Mouse (Mus musculus): ENCODE data around the gene Ugt2a2.
A peak's percentile ranks its signal among the peaks of the same experiment; 100 is the strongest.
"Not testable (repeated sequence)": the region's sequence is repeated elsewhere in the genome, so short reads cannot be mapped to it uniquely, and the experiment has no call there.

Ugt2a2 gene

DNA sequence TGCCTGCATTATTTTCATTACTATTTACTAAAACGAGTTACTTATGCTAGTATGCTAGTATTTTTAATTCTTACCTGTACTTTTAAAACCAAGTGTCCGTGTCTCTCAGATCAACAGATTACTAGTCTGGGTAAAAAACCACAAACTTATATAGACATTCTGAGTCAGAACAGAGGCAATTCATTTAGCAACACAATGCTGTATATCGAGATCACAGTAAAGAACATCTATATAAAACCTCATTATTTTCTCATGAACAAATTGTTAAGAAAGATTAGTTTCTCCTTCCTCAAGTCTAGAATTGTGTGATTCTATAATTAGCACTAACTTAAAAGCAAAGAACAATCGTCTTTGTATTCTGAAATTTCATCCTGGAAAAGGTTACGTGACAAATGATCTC, at the start of gene Ugt2a2:
Gene Ugt2a2 (minus strand): TSS at position 101 of the 400 bp plus-strand sequence.
- no peak for TF ChIP-seq GATA4 (IDR thresholded peaks at IDR 0.05; ENCODE audit: insufficient replicate concordance, low read length)

DNA sequence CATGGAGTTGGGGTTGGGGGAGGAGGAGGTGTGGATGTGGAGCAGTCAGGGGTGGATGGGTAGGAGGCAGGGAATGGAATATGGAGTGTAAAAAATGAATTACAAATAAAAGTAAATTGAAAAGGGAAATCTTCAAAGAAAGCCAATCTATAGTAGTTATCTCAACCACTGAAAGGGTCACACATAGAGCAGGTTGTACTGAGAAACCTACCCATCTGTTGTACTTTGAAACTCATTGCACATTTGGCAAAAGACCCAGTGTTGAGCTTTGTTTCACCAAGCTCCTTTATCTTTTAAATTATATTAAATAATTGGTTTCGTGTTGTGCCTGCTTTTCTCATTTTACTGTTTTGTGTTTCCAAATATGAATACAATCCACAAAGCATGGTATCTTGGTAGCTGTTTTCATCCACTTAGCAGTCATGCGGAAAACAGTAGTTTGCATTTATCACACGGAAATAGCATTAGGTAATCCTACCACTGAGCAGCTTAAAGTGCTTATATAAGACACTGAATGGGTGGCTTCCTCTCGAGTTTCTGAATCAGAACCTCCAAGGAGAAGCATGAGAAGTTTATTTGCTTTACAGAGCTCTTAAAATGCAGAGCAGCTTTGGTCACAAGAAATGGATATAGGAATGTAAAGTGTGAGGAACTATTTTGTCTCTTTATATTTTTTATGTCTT, 23.9 kb upstream of the Ugt2a2 start:
- no peak for TF ChIP-seq GATA4 (IDR thresholded peaks at IDR 0.05; ENCODE audit: insufficient replicate concordance, low read length)

DNA sequence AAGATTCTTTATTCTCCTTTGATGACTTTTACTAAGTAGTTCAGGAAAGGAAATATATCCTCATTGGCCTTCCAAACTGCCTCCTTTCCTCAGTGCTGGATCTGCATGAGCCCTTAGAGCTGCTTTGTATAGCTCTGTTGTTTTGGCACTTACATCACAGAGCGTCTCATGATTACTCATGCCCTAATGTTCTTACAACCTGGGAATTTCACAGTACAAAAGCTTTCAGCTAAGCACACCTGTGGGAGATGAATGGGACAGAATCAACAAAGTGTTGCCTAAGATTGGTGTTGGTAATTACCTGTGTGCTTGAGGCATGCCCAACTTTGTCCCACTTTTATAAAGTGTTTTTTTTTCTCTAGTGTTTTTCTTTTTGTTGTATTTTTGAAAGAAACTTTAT, 20.6 kb upstream of the Ugt2a2 start:
- TF ChIP-seq GATA4 (IDR thresholded peaks at IDR 0.05; ENCODE audit: insufficient replicate concordance, low read length), result no peak

DNA sequence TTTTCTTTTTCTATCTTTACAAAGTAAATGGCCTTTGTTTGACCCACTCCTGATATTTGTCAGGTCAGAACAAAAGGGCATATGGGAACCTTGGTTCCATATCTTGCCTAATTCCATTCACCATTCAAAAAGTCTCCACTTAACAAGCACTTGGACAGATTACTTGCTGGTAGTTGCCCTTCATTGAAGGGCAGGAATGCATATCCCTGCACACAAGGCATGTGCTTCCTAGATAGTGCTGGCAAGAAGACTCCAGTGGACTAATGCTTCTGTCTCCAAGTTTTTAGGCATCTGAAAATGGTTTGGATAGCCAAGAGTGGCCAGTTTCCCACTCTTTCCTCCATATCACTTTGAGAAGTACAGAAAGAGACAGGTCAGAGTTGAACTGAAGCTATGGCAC, 17.3 kb upstream of the Ugt2a2 start:
- TF ChIP-seq GATA4 (IDR thresholded peaks at IDR 0.05; ENCODE audit: insufficient replicate concordance, low read length), result no peak

DNA sequence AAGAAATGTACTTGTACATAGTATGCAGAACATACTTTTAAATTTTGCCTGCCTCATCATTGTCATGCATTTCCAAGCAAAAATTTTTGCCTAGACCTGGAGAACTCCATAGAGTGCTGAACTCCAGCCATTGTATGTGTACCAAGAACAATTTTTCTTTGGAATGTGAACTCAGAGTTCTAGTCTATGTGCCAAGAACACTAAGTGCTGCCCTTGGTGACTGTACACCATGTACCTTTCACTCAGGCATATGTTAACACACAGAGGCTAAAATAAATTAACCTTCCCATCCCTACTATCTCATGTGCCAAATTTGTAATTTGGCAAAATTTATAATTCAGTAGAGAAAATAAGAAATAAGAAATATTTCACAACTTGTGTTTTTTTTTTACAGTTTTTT, 16.9 kb upstream of the Ugt2a2 start:
- no peak for TF ChIP-seq GATA4 (IDR thresholded peaks at IDR 0.05; ENCODE audit: insufficient replicate concordance, low read length)

DNA sequence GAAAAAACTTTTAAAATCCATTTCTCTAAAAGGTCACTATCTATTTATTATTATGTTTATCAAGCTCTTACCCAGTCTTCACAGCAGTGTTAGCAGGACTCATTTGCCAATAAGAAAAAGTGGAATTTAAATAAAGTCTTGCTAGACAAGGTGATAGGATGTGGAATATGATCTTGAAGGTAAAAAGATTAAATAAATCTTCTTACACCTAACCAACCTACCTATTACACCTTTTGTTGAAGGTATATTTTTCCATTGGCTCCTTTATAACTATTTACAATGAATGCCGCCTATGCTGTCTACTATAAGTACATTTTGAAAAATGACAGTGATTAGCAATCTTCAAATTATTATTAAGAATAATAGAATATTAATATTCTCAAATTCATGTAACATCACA, 8.7 kb upstream of the Ugt2a2 start, which contains the start of gene Ugt2a1:
Gene Ugt2a1 (minus strand): TSS at position 101 of the 400 bp plus-strand sequence.
- TF ChIP-seq GATA4 (IDR thresholded peaks at IDR 0.05; ENCODE audit: insufficient replicate concordance, low read length), result no peak

DNA sequence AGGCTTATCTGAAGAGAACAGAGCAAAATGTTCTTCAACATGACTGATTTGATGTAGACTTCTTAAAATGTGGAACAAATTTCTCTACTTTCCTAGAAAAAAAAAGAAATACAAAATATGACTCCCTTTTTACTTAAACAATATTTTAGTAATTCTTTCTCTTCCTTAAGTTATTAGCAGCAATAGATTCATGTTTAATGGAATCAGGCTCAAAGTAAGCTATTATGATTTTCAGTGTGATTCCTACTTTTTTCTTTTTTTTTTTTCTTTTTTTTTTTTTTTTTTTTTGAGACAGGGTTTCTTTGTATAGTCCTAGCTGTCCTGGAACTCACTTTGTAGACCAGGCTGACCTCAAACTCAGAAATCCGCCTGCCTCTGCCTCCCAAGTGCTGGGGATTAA, 4.6 kb upstream of the Ugt2a2 start, which contains the start of gene Gm43638:
Gene Gm43638 (minus strand): TSS at position 101 of the 400 bp plus-strand sequence.
- not testable (repeated sequence) for TF ChIP-seq GATA4 (IDR thresholded peaks at IDR 0.05; ENCODE audit: insufficient replicate concordance, low read length)

DNA sequence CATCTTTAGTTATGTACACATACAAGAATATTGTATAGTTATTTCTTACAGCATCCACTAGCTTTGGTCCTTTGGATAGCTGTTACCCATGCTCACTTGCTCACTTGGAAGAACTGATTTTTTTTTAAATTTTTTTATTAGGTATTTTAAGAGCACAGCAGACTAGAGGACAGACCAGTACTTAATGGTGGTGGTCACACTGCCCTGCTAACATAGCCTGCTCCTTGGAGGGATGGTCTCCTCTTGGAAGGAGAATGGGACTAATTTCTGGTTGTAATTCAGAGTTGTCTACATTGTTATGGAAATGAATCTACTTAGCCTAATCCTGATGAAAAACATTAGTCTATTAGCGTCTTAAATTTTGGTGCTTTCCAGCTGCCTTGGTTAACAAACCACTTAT, 23.2 kb downstream of the Ugt2a2 start:
- TF ChIP-seq GATA4 (IDR thresholded peaks at IDR 0.05; ENCODE audit: insufficient replicate concordance, low read length), result no peak

DNA sequence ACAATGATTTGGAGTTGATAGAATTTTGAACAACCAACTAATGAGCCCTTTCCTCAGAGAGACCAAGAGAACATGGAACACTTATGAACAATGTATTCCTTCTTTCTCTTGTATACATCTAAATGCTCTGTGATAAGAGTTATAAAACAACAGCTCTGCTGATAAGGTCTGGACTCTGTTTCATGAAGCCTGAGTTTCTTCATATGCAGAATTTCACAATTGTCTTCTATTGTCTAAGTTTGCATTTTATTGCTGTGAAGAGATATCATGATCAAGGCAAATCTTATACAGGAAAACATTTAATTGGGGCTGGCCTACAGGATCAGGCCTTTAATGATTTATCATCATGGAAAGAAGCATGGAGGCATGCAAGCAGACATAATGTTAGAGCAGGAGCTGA, 24.4 kb downstream of the Ugt2a2 start:
- no peak for TF ChIP-seq GATA4 (IDR thresholded peaks at IDR 0.05; ENCODE audit: insufficient replicate concordance, low read length)

DNA sequence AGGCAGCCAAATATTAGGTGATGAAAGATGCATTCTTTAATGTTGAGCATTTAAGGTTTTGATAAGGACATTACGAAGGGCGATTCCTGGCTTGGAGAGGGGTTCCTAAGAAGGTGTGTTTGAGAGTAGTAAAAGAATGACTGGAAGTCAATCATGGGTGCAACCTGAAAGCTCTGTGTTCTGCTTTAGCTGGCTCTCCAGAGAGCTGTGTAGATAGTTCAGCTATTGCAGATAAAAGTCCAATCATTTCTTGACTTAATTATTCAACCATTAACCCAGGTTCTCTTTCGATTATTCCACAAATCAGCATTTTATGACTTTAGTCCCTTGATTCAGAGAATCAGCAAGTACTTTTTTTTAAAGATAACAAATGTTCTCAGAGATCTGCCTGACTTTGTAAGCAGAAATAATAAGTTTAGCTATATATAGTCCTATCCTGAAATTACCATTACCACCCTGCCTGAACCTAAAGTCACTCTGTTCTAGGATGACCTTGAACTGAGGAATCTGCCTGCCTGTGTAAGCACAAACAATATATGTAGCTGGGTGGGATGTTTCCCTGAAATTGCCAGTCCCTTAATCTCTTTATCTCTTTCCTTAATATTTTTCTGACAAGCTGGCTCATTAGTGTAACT, 25.7 kb downstream of the Ugt2a2 start:
- TF ChIP-seq GATA4 (IDR thresholded peaks at IDR 0.05; ENCODE audit: insufficient replicate concordance, low read length), result peak; percentile 21; the same call in 1 of the 2 replicates

DNA sequence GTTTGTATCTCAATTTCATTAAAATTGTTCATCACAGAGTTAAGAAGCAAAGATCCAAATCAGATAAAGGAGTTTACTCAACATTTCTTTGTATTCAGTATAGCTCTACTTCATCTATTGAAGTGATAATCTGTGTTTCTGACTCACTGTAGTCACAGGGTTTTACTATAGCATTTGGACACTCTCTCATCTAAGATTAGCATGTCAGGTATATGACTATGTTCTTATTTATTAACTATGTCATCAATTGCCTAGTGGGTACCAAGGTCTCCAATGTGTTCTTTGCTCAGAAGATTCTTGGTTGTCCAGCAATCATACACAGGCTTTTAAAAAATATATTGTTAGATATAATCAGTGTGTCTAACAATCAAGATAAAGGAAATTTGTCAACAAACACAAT, 26.5 kb downstream of the Ugt2a2 start:
- TF ChIP-seq GATA4 (IDR thresholded peaks at IDR 0.05; ENCODE audit: insufficient replicate concordance, low read length), result no peak

DNA sequence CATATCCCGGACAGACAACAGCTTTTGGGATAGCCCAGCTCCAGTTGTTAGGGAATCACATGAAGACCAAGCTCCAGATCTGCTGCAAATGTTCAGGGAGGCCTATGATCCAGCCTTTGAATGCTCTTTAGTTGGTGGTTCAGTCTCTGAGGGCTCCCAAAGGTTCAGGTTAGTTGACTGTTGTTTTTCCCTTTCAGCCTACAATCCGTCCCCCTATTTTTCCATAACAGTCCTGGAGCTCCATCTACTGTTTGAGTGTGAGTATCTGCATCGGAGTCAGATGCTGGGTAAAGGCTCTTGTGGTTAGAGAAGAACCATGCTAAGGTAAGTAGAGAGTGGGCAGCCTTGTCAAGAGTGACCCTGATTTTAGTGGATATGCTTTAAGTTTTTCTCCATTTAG, 45.8 kb downstream of the Ugt2a2 start:
- no peak for TF ChIP-seq GATA4 (IDR thresholded peaks at IDR 0.05; ENCODE audit: insufficient replicate concordance, low read length)

DNA sequence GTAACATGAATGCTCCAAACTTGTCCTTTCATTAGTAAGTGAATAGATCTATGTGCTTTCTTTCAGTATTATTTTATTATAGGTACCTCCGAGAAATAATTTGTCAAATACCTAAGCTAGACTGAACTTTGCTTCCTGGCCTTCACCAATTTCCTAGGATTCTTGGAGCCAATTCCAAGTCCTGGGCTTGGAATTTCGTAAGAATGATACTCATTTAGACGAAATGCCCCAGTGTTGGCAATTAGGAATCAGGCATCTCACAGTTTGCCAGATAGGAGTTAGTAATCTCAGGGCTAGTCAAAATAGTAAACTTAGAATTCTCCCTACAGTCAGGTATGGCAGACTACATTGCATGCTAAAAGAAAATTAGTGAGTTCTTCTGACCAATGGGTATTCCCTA, 56.4 kb downstream of the Ugt2a2 start:
- no peak for TF ChIP-seq GATA4 (IDR thresholded peaks at IDR 0.05; ENCODE audit: insufficient replicate concordance, low read length)

DNA sequence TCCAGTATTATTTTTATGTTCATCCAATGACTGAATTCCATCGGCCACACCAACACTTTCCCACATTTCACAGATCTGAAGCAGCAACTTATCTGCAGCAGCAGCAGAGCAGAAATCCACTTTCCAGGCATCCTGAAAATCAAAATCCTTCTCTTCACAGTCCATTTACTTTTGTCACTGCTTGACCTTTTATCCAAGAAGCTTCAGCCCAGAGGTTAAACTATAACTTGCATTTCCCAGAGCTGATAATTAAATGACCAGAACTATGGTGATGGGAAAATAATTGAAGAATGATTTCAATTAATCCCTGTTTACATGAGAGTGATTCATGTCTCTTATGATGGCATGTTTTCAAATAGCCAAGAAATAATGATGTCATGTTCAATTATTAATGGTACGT, 58.0 kb downstream of the Ugt2a2 start, which contains the start of gene Ugt2b38:
Gene Ugt2b38 (minus strand): TSS at position 163 of the 400 bp plus-strand sequence.
- not testable (repeated sequence) for TF ChIP-seq GATA4 (IDR thresholded peaks at IDR 0.05; ENCODE audit: insufficient replicate concordance, low read length)
